Mouse (Mus musculus) forebrain, embryonic 15.5 days (tissue): ENCODE data around the gene Cachd1. TPM values are rescaled to one million over a fixed set of nuclear protein-coding genes. Genes with fewer than 3 reads are reported as not detected.
A peak's percentile ranks its signal among the peaks of the same experiment; 100 is the strongest.

Experiments used
- ATAC-seq: fragments of 200-750 bp; cut with Nextera tagmentation; replicated peaks from 2 replicates; pipeline ENCODE4 v1.8.0; 2017; ENCODE audit warnings: mild to moderate bottlenecking, moderate TSS enrichment, moderate library complexity
- H3K27ac ChIP-seq: fragments of 300-500 bp; sonication (generic); replicated peaks from 2 replicates; pipeline ENCODE4 v1.5.1; 2015; ENCODE audit warnings: mild to moderate bottlenecking, inconsistent platforms
- H3K27me3 ChIP-seq: fragments of 300-500 bp; sonication (generic); 2 replicates; pipeline ENCODE4 v1.6.1; 2015; ENCODE audit warnings: inconsistent platforms
- H3K36me3 ChIP-seq: fragments of 300-500 bp; sonication (generic); 2 replicates; pipeline ENCODE4 v1.6.1; 2015; ENCODE audit warnings: mild to moderate bottlenecking, inconsistent platforms
- H3K4me1 ChIP-seq: fragments of 300-500 bp; sonication (generic); 2 replicates; pipeline ENCODE4 v1.6.1; 2015; ENCODE audit warnings: inconsistent platforms
- H3K4me2 ChIP-seq: fragments of 300-500 bp; sonication (generic); replicated peaks from 2 replicates; pipeline ENCODE4 v1.6.1; 2015; ENCODE audit warnings: mild to moderate bottlenecking, inconsistent platforms
- H3K4me3 ChIP-seq: fragments of 300-500 bp; sonication (generic); 2 replicates; pipeline ENCODE4 v1.5.1; 2015; ENCODE audit warnings: mild to moderate bottlenecking, inconsistent platforms
- H3K9ac ChIP-seq: fragments of 300-500 bp; sonication (generic); replicated peaks from 2 replicates; pipeline ENCODE4 v1.6.1; 2015; ENCODE audit warnings: mild to moderate bottlenecking, inconsistent platforms
- H3K9me3 ChIP-seq: fragments of 300-500 bp; sonication (generic); 2 replicates; pipeline ENCODE4 v1.6.1; 2016; ENCODE audit warnings: inconsistent platforms
- WGBS: fragments of 180-500 bp; shearing (Covaris S2); methylation state at CpG from one replicate; pipeline ENCODE4 v1.1.7; 2015; ENCODE audit warnings: mixed read lengths; 5-methylcytosine and 5-hydroxymethylcytosine counted together
- polyA plus RNA-seq: library from polyadenylated mRNA; unstranded; fragments of >200 nt; fragmentation: Nextera tagmentation; extraction: Ambion mirVana; gene quantifications from 2 replicates; pipeline ENCODE4 v1.2.1, GENCODE M21; 2015

Cachd1 gene
- polyA plus RNA-seq, 1 experiment from 2014 or later = 18.1 TPM

- Histone ChIP-seq H3K9ac (no peak overlapping the region), H3K27me3 (no peaks in the 10 kb centered on the region), H3K4me3 (no peak overlapping the region), H3K4me2 (no peak overlapping the region), H3K9me3 (no peaks in the 10 kb centered on the region), H3K4me1 (peaks cover 18% of the 10 kb centered on the region), H3K27ac (peak overlapping the region; percentile 27; the same call in 1 of the 2 replicates), H3K36me3 (no peaks in the 10 kb centered on the region)
- 9% methylated on average over 19 of the region's 19 CpGs for WGBS
- peak; percentile 53; the same call in 1 of the 2 replicates for ATAC-seq
These were observed 109.6 kb downstream of the Cachd1 start for GRCm38 (mm10) chr4:100885793-100886742.

- H3K9me3 ChIP-seq = no peaks in the 10 kb centered on the region
- WGBS = 83% methylated on average over 8 of the region's 8 CpGs
- H3K4me1 ChIP-seq = peaks cover 18% of the 10 kb centered on the region
- no peaks in the 10 kb centered on the region for H3K36me3 ChIP-seq
- H3K27ac ChIP-seq = no peak overlapping the region
- ATAC-seq = no peak
- H3K4me3 ChIP-seq = no peak overlapping the region
- no peak overlapping the region for H3K4me2 ChIP-seq
- no peaks in the 10 kb centered on the region for H3K27me3 ChIP-seq
- no peak overlapping the region for H3K9ac ChIP-seq
These were observed 110.4 kb downstream of the Cachd1 start for GRCm38 (mm10) chr4:100886743-100887416.

GRCm38 (mm10) chr4:100890106-100890970 is 113.9 kb downstream of the Cachd1 start:
- H3K4me3 ChIP-seq = no peak overlapping the region
- no peak overlapping the region for H3K4me2 ChIP-seq
- no peaks in the 10 kb centered on the region for H3K9me3 ChIP-seq
- peak; percentile 39; the same call in 1 of the 2 replicates for ATAC-seq
- no peak overlapping the region for H3K27ac ChIP-seq
- H3K9ac ChIP-seq = no peak overlapping the region
- no peaks in the 10 kb centered on the region for H3K36me3 ChIP-seq
- no peaks in the 10 kb centered on the region for H3K27me3 ChIP-seq
- H3K4me1 ChIP-seq = peaks cover 15% of the 10 kb centered on the region
- 33% methylated on average over 7 of the region's 7 CpGs for WGBS

- Histone ChIP-seq H3K27me3 (no peaks in the 10 kb centered on the region), H3K4me3 (no peak overlapping the region), H3K9ac (no peak overlapping the region), H3K4me1 (peaks cover 6% of the 10 kb centered on the region; the same call in 1 of the 2 replicates), H3K27ac (no peak overlapping the region), H3K36me3 (no peaks in the 10 kb centered on the region), H3K9me3 (no peaks in the 10 kb centered on the region), H3K4me2 (no peak overlapping the region)
- ATAC-seq = no peak
These were observed 117.3 kb downstream of the Cachd1 start for GRCm38 (mm10) chr4:100893739-100894138.

GRCm38 (mm10) chr4:100894142-100894541 is 117.7 kb downstream of the Cachd1 start:
- Histone ChIP-seq H3K9me3 (no peaks in the 10 kb centered on the region), H3K27ac (no peak overlapping the region), H3K27me3 (no peaks in the 10 kb centered on the region), H3K4me1 (peaks cover 6% of the 10 kb centered on the region; the same call in 1 of the 2 replicates), H3K4me2 (no peak overlapping the region), H3K36me3 (no peaks in the 10 kb centered on the region), H3K4me3 (no peak overlapping the region), H3K9ac (no peak overlapping the region)
- ATAC-seq = no peak
- WGBS = 76% methylated on average over 2 of the region's 2 CpGs

- no peak overlapping the region for H3K27ac ChIP-seq
- H3K4me1 ChIP-seq = peaks cover 6% of the 10 kb centered on the region; the same call in 1 of the 2 replicates
- H3K4me2 ChIP-seq = no peak overlapping the region
- no peaks in the 10 kb centered on the region for H3K9me3 ChIP-seq
- ATAC-seq = no peak
- 53% methylated on average over 8 of the region's 8 CpGs for WGBS
- H3K9ac ChIP-seq = no peak overlapping the region
- H3K27me3 ChIP-seq = no peaks in the 10 kb centered on the region
- no peak overlapping the region for H3K4me3 ChIP-seq
- no peaks in the 10 kb centered on the region for H3K36me3 ChIP-seq
These were observed 120.0 kb downstream of the Cachd1 start for GRCm38 (mm10) chr4:100896260-100897010.

- Histone ChIP-seq H3K4me2 (no peak overlapping the region), H3K9ac (no peak overlapping the region), H3K36me3 (no peaks in the 10 kb centered on the region), H3K4me3 (no peak overlapping the region), H3K27ac (no peak overlapping the region), H3K4me1 (peaks cover 10% of the 10 kb centered on the region; the same call in 1 of the 2 replicates), H3K27me3 (no peaks in the 10 kb centered on the region), H3K9me3 (no peaks in the 10 kb centered on the region)
- 92% methylated on average over 3 of the region's 3 CpGs for WGBS
- no peak for ATAC-seq
These were observed 121.5 kb downstream of the Cachd1 start for GRCm38 (mm10) chr4:100897943-100898342.

- Histone ChIP-seq H3K27me3 (no peaks in the 10 kb centered on the region), H3K4me2 (no peak overlapping the region), H3K36me3 (no peaks in the 10 kb centered on the region), H3K4me1 (peaks cover 54% of the 10 kb centered on the region), H3K9me3 (no peaks in the 10 kb centered on the region), H3K27ac (peak overlapping the region; percentile 39), H3K4me3 (no peak overlapping the region), H3K9ac (no peak overlapping the region)
- ATAC-seq = no peak
- 23% methylated on average over 9 of the region's 9 CpGs for WGBS
These were observed 133.3 kb downstream of the Cachd1 start for GRCm38 (mm10) chr4:100909694-100910340.

- Histone ChIP-seq H3K9ac (no peak overlapping the region), H3K9me3 (no peaks in the 10 kb centered on the region), H3K4me3 (no peak overlapping the region), H3K4me1 (peaks cover 60% of the 10 kb centered on the region), H3K27me3 (no peaks in the 10 kb centered on the region), H3K36me3 (no peaks in the 10 kb centered on the region), H3K4me2 (no peak overlapping the region), H3K27ac (peak overlapping the region; percentile 39; the same call in 1 of the 2 replicates)
- ATAC-seq = no peak
- 17% methylated on average over 11 of the region's 11 CpGs for WGBS
These were observed 134.3 kb downstream of the Cachd1 start for GRCm38 (mm10) chr4:100910605-100911330.

- no peak for ATAC-seq
- H3K4me1 ChIP-seq = peaks cover 60% of the 10 kb centered on the region
- H3K36me3 ChIP-seq = no peaks in the 10 kb centered on the region
- H3K4me3 ChIP-seq = no peak overlapping the region
- WGBS = 22% methylated on average over 2 of the region's 3 CpGs
- no peak overlapping the region for H3K9ac ChIP-seq
- no peak overlapping the region for H3K27ac ChIP-seq
- no peak overlapping the region for H3K4me2 ChIP-seq
- H3K27me3 ChIP-seq = no peaks in the 10 kb centered on the region
- H3K9me3 ChIP-seq = no peaks in the 10 kb centered on the region
These were observed 135.2 kb downstream of the Cachd1 start for GRCm38 (mm10) chr4:100911658-100912057.
